8 mouse cellular contexts compared by ENCODE assay signal in genomic region chr19:57360341-57361130, GRCm38 (mm10). TPM values are rescaled to one million over a fixed set of nuclear protein-coding genes. Genes with fewer than 3 reads are reported as not detected.
DNase-seq lines count a peak whose midpoint lies in the region; ATAC-seq and TF ChIP-seq lines count a peak whose summit lies in the region.

TSS of gene Fam160b1 (plus strand) at chr19:57360680.

- peak within 1 kb of the TSS; percentile 80 for H3K4me2 ChIP-seq in heart, embryonic 14.5 days (ENCODE audit: low read length)
- H3K4me2 ChIP-seq in liver, embryonic 14.5 days (ENCODE audit: low read depth), result peak within 1 kb of the TSS; percentile 91
- peak within 1 kb of the TSS; percentile 55 for H3K4me2 ChIP-seq in neural tube, embryonic 11.5 days (ENCODE audit: low read depth)
- H3K4me2 ChIP-seq in stomach, postnatal 0 days (replicated peaks; ENCODE audit: low read depth), result peak within 1 kb of the TSS; percentile 61

- WGBS in heart, embryonic 14.5 days, result under 1% methylated on average over 51 of the region's 70 CpGs
- under 1% methylated on average over 57 of the region's 70 CpGs for WGBS in liver, embryonic 14.5 days (ENCODE audit: insufficient replicate concordance)
- WGBS in neural tube, embryonic 11.5 days, result 2% methylated on average over 37 of the region's 70 CpGs
- WGBS in stomach, postnatal 0 days, result under 1% methylated on average over 56 of the region's 70 CpGs

- no peaks in the 10 kb centered on the region for H3K27me3 ChIP-seq in heart, embryonic 14.5 days (ENCODE audit: control insufficient read depth, insufficient read depth, low read length)
- no peaks in the 10 kb centered on the region for H3K27me3 ChIP-seq in liver, embryonic 14.5 days (ENCODE audit: control insufficient read depth, insufficient read depth, low read length)
- H3K27me3 ChIP-seq in neural tube, embryonic 11.5 days (ENCODE audit: control insufficient read depth, insufficient read depth, low read length), result no peaks in the 10 kb centered on the region
- no peaks in the 10 kb centered on the region for H3K27me3 ChIP-seq in stomach, postnatal 0 days (ENCODE audit: control insufficient read depth, insufficient read depth, low read length)

- H3K4me1 ChIP-seq in heart, embryonic 14.5 days (ENCODE audit: control insufficient read depth in 2 of 2, insufficient read depth in 2 of 2, low read length in 2 of 2), result peaks cover 27 to 58% of the 10 kb centered on the region in 2 experiments
- peaks cover 13 to 58% of the 10 kb centered on the region in 2 experiments for H3K4me1 ChIP-seq in liver, embryonic 14.5 days (replicated peaks; ENCODE audit: control insufficient read depth in 2 of 2, insufficient read depth in 2 of 2, low read length in 1 of 2)
- peaks cover 23% of the 10 kb centered on the region for H3K4me1 ChIP-seq in neural tube, embryonic 11.5 days (ENCODE audit: control insufficient read depth, insufficient read depth, low read length)
- H3K4me1 ChIP-seq in stomach, postnatal 0 days (replicated peaks; ENCODE audit: control insufficient read depth, insufficient read depth), result peaks cover 18% of the 10 kb centered on the region

- H3K27ac ChIP-seq in heart, embryonic 14.5 days (replicated peaks in 1 of 2; ENCODE audit: control insufficient read depth in 1 of 2, insufficient read depth in 1 of 2, low read depth in 2 of 2, low read length in 2 of 2), result peak within 1 kb of the TSS; percentile 90 to 97
- peak within 1 kb of the TSS; percentile 79 for H3K27ac ChIP-seq in liver, embryonic 14.5 days
- H3K27ac ChIP-seq in neural tube, embryonic 11.5 days (ENCODE audit: low read depth, low read length), result peak within 1 kb of the TSS; percentile 92
- H3K27ac ChIP-seq in stomach, postnatal 0 days (replicated peaks), result peak within 1 kb of the TSS; percentile 98

- H3K36me3 ChIP-seq in heart, embryonic 14.5 days (ENCODE audit: control insufficient read depth, insufficient read depth, low read length), result no peaks in the 10 kb centered on the region
- H3K36me3 ChIP-seq in liver, embryonic 14.5 days (replicated peaks; ENCODE audit: control insufficient read depth, insufficient read depth, low read depth), result no peaks in the 10 kb centered on the region
- no peaks in the 10 kb centered on the region for H3K36me3 ChIP-seq in neural tube, embryonic 11.5 days (ENCODE audit: control insufficient read depth, insufficient read depth, low read length)
- no peaks in the 10 kb centered on the region for H3K36me3 ChIP-seq in stomach, postnatal 0 days (ENCODE audit: control insufficient read depth, insufficient read depth, low read length)

- H3K9ac ChIP-seq in heart, embryonic 14.5 days (ENCODE audit: low read length), result peak within 1 kb of the TSS; percentile 100
- H3K9ac ChIP-seq in liver, embryonic 14.5 days (replicated peaks), result peak within 1 kb of the TSS; percentile 93
- H3K9ac ChIP-seq in neural tube, embryonic 11.5 days (ENCODE audit: low read length), result peak within 1 kb of the TSS; percentile 98
- H3K9ac ChIP-seq in stomach, postnatal 0 days (ENCODE audit: low read length), result peak within 1 kb of the TSS; percentile 100

- TF ChIP-seq CTCF in liver, embryonic 14.5 days (IDR thresholded peaks at IDR 0.05; ENCODE audit: low read depth), result peak; percentile 69
- TF ChIP-seq CTCF in stomach, postnatal 0 days (IDR thresholded peaks at IDR 0.05; ENCODE audit: low read depth), result peak; percentile 77

- peak within 1 kb of the TSS; percentile 80 to 85 for H3K4me3 ChIP-seq in heart, embryonic 14.5 days (ENCODE audit: control insufficient read depth in 1 of 2, insufficient read depth in 1 of 2, low read depth in 1 of 2, low read length in 2 of 2)
- peak within 1 kb of the TSS; percentile 94 to 98 for H3K4me3 ChIP-seq in liver, embryonic 14.5 days (ENCODE audit: insufficient read depth in 1 of 2, low read depth in 2 of 2, low read length in 2 of 2)
- H3K4me3 ChIP-seq in neural tube, embryonic 11.5 days (ENCODE audit: low read depth, low read length), result peak within 1 kb of the TSS; percentile 88
- H3K4me3 ChIP-seq in stomach, postnatal 0 days (ENCODE audit: low read depth, low read length), result peak within 1 kb of the TSS; percentile 96

- peak; percentile 63 for ATAC-seq in CD4-positive, CD25-positive, alpha-beta regulatory T cell, adult 4 months
- ATAC-seq in heart, embryonic 14.5 days (ENCODE audit: insufficient number of reproducible peaks, insufficient read depth, low FRiP score, low read depth), result peak; percentile 88
- ATAC-seq in liver, embryonic 14.5 days (ENCODE audit: insufficient read depth), result peak; percentile 89
- ATAC-seq in neural tube, embryonic 11.5 days (ENCODE audit: insufficient read depth, low FRiP score, low TSS enrichment), result peak; percentile 90
- ATAC-seq in stomach, postnatal 0 days (ENCODE audit: low FRiP score, low TSS enrichment), result peak; percentile 93

- no peaks in the 10 kb centered on the region for H3K9me3 ChIP-seq in heart, embryonic 14.5 days (ENCODE audit: control insufficient read depth, low read length)
- no peaks in the 10 kb centered on the region for H3K9me3 ChIP-seq in liver, embryonic 14.5 days (ENCODE audit: control insufficient read depth, low read length)
- no peaks in the 10 kb centered on the region for H3K9me3 ChIP-seq in neural tube, embryonic 11.5 days (ENCODE audit: control insufficient read depth, low read length)
- H3K9me3 ChIP-seq in stomach, postnatal 0 days (ENCODE audit: control insufficient read depth, low read length), result no peaks in the 10 kb centered on the region

- TF ChIP-seq EP300 in liver, embryonic 14.5 days (IDR thresholded peaks at IDR 0.05; ENCODE audit: low read depth), result no peak
- TF ChIP-seq EP300 in stomach, postnatal 0 days (optimal IDR thresholded peaks at IDR 0.05), result no peak

- peak; percentile 90 for DNase-seq in c-Kit-negative CD71-positive TER-119-positive erythroid progenitor cells, embryonic 14.5 days (ENCODE audit: low read depth, low spot score)
- DNase-seq in fibroblast of lung, adult 2 months (ENCODE audit: low read depth), result peak; percentile 86
- peak; percentile 94 to 97 for DNase-seq in kidney, postnatal 25 days
- peak; percentile 84 to 86 (median 85) for DNase-seq in liver, embryonic 14.5 days (ENCODE audit: low read depth in 3 of 3, low spot score in 3 of 3)
- peak; percentile 97 for DNase-seq in neural tube, embryonic 11.5 days (ENCODE audit: low spot score)
- DNase-seq in stomach, postnatal 0 days (ENCODE audit: low spot score), result peak; percentile 99

RNA-seq across cellular contexts. Expression of gene Fam160b1, which starts in this region (rescaled TPM):
- 1 to 10 TPM; 8.1 to 8.7 TPM for polyA plus RNA-seq in CD4-positive, CD25-positive, alpha-beta regulatory T cell, adult 4 months (2017; shearing (Covaris generic))
- polyA plus RNA-seq in heart, embryonic 14.5 days (2014; fragmentation: Nextera tagmentation; extraction: Ambion mirVana), result 13.4 and 15.1 TPM in 2 replicates
- 4.8 and 5.1 TPM in 2 replicates for polyA plus RNA-seq in liver, embryonic 14.5 days (2012; rRNA removed)
- polyA plus RNA-seq in liver, embryonic 14.5 days (2014; fragmentation: Nextera tagmentation; extraction: Ambion mirVana), result 5.4 and 6.4 TPM in 2 replicates
- polyA plus RNA-seq in neural tube, embryonic 11.5 days (2014; fragmentation: Nextera tagmentation; extraction: Ambion mirVana), result 17.7 and 18.3 TPM in 2 replicates
- 7.6 and 8.3 TPM in 2 replicates for polyA plus RNA-seq in stomach, postnatal 0 days (2015; fragmentation: Nextera tagmentation; extraction: Ambion mirVana)

Comparison
In these comparisons a context has a peak if more than half of its experiments do, and no peak if none do; other contexts are left out.
1. Peak in every context shown above with its lines: DNase-seq, ATAC-seq, H3K4me3 ChIP-seq and H3K27ac ChIP-seq.